Mouse (Mus musculus) intestine, embryonic 15.5 days (tissue): Measurements from ENCODE around the gene Spata2l. TPM values are rescaled to one million over a fixed set of nuclear protein-coding genes. Genes with fewer than 3 reads are reported as not detected.
"Not testable (repeated sequence)": the region's sequence is repeated elsewhere in the genome, so short reads cannot be mapped to it uniquely, and the experiment has no call there.

ENCODE experiments used
- ATAC-seq: fragments of 200-750 bp; cut with Nextera tagmentation; 2 replicates; pipeline ENCODE4 v1.8.0; 2017; ENCODE audit warnings: moderate TSS enrichment, moderate library complexity
- H3K27ac ChIP-seq: fragments of 300-500 bp; sonication (generic); 2 replicates; pipeline ENCODE4 v1.5.1; 2015; ENCODE audit warnings: mild to moderate bottlenecking, inconsistent platforms
- H3K27me3 ChIP-seq: fragments of 300-500 bp; sonication (generic); replicated peaks from 2 replicates; pipeline ENCODE4 v1.6.1; 2015; ENCODE audit warnings: inconsistent platforms
- H3K36me3 ChIP-seq: fragments of 300-500 bp; sonication (generic); 2 replicates; pipeline ENCODE4 v1.6.1; 2015; ENCODE audit warnings: inconsistent platforms
- H3K4me1 ChIP-seq: fragments of 300-500 bp; sonication (generic); replicated peaks from 2 replicates; pipeline ENCODE4 v1.6.1; 2015; ENCODE audit warnings: inconsistent platforms
- H3K4me2 ChIP-seq: fragments of 300-500 bp; sonication (generic); replicated peaks from 2 replicates; pipeline ENCODE4 v1.6.1; 2015; ENCODE audit warnings: mild to moderate bottlenecking, inconsistent platforms
- H3K4me3 ChIP-seq: fragments of 300-500 bp; sonication (generic); replicated peaks from 2 replicates; pipeline ENCODE4 v1.5.1; 2015; ENCODE audit warnings: inconsistent platforms
- H3K9ac ChIP-seq: fragments of 300-500 bp; sonication (generic); 2 replicates; pipeline ENCODE4 v1.6.1; 2015; ENCODE audit warnings: inconsistent platforms
- H3K9me3 ChIP-seq: fragments of 300-500 bp; sonication (generic); 2 replicates; pipeline ENCODE4 v1.6.1; 2016; ENCODE audit warnings: inconsistent platforms
- WGBS: fragments of 180-500 bp; shearing (Covaris S2); methylation state at CpG from one replicate; pipeline ENCODE4 v1.1.7; 2015; 5-methylcytosine and 5-hydroxymethylcytosine counted together
- polyA plus RNA-seq: library from polyadenylated mRNA; unstranded; fragments of >200 nt; fragmentation: Nextera tagmentation; extraction: Ambion mirVana; gene quantifications from 2 replicates; pipeline ENCODE4 v1.2.1, GENCODE M21; 2015

Gene Spata2l
- polyA plus RNA-seq, result 5.4 and 5.5 TPM in 2 replicates

DNA sequence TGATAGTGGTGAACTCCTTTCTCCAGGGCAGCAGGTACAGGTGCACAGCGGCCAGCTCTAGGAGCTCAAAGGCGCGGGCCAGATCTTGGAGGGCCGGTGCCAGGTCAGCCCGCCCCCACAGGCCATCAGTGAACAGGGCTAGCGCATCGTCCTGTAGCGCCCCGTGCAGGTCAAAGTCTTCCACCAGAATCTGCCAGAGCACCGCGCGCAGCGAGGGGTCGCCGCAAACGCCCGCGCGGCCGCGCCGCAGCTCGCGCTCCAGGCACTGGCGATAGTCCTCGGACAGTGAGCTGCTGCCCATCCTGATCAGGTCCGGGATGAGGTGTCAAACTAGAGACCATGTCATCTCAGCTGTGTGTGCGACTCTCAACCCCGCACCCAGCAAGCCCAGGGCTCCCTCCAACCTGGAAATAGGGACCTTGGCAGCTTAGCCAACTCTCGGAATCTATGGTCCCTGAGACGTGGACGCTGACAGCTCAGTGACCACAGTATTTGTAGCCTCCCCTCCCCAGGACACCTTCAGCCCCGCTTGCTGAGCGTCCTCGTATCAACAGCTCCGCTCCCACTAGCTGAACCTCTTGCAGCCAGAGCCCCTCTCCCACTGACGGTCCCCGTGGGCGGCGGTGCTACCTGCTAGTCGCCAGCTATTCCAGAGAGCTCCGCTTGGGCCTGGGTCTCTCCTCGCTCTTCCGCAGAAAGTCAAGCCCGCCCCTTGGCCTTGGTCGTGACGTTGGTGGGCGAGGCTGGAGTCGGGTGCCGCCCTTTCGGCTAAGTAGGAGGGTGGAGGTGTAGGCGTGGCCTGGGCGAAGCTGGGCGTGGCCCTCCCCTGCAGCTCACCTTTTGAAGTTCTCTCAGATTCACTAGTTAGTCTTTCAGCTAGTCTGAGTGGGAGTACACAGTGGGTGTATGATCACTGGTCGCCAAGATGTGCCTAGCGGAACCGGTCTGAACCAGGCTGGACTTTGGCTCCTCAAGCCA, at the start of gene Spata2l:
TSS of gene Spata2l (minus strand) at position 714 of the 978 bp plus-strand sequence.
- H3K4me2 ChIP-seq, result peak within 1 kb of the TSS; percentile 91
- peak within 1 kb of the TSS; percentile 52 for H3K4me3 ChIP-seq
- peak within 1 kb of the TSS; percentile 39 for H3K9ac ChIP-seq
- peaks cover 18% of the 10 kb centered on the region for H3K4me1 ChIP-seq
- no peaks in the 10 kb centered on the region for H3K9me3 ChIP-seq
- peaks cover 22% of the 10 kb centered on the region for H3K27me3 ChIP-seq
- peak; percentile 90 for ATAC-seq
- H3K36me3 ChIP-seq, result no peaks in the 10 kb centered on the region
- H3K27ac ChIP-seq, result no peak within 1 kb of the TSS
- under 1% methylated on average over 57 of the region's 57 CpGs for WGBS

DNA sequence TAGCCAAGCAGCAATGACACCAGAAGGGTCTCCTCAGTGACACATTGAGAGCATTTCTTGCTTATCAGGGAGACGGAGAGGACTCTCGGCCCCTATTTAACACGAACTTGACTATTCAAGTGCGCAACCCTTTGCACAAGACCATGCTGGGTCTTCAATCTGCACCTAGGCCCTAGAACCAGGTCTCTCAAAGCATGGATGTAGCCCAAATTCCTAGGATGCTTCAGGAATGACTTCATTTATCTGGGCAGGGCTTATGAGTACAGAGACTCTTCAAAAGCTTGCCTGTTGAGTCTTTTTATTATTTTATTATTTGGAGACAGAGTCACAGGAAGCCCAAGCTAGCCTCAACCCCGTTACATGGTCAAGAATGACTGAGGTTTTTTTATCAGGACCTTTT, 48.5 kb upstream of the Spata2l start:
- H3K9me3 ChIP-seq, result no peaks in the 10 kb centered on the region
- no peaks in the 10 kb centered on the region for H3K27me3 ChIP-seq
- H3K9ac ChIP-seq, result no peak overlapping the region
- ATAC-seq, result no peak
- H3K4me1 ChIP-seq, result no peaks in the 10 kb centered on the region
- WGBS, result 85% methylated on average over 5 of the region's 5 CpGs
- H3K4me3 ChIP-seq, result no peak overlapping the region
- H3K36me3 ChIP-seq, result no peaks in the 10 kb centered on the region
- H3K4me2 ChIP-seq, result no peak overlapping the region
- H3K27ac ChIP-seq, result no peak overlapping the region

DNA sequence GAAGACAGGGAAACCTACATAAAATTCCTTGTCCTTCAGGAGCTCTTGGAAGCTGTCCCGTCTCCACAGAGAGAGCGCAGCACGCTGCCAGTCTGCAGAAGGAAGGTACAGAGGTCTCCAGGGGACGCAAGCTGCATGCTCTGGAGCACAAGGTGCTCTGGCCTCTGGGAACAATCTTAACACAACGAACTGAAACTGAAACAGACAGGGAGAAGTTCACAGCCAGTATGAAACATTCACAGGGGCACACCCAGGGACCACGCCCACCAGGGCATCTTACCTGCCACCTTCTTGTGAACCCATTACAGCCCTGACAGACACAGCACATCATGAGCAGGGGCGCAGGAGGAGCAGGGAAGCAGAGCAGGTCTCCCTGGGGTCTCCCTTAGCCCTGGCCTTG, 48.0 kb upstream of the Spata2l start:
- 0 out of 2 replicates have a peak, but pooled peaks have one; percentile 25 for ATAC-seq
- H3K4me1 ChIP-seq, result no peaks in the 10 kb centered on the region
- no peaks in the 10 kb centered on the region for H3K9me3 ChIP-seq
- no peak overlapping the region for H3K4me2 ChIP-seq
- 80% methylated on average over 7 of the region's 7 CpGs for WGBS
- no peaks in the 10 kb centered on the region for H3K36me3 ChIP-seq
- H3K9ac ChIP-seq, result no peak overlapping the region
- no peaks in the 10 kb centered on the region for H3K27me3 ChIP-seq
- no peak overlapping the region for H3K4me3 ChIP-seq
- H3K27ac ChIP-seq, result no peak overlapping the region

DNA sequence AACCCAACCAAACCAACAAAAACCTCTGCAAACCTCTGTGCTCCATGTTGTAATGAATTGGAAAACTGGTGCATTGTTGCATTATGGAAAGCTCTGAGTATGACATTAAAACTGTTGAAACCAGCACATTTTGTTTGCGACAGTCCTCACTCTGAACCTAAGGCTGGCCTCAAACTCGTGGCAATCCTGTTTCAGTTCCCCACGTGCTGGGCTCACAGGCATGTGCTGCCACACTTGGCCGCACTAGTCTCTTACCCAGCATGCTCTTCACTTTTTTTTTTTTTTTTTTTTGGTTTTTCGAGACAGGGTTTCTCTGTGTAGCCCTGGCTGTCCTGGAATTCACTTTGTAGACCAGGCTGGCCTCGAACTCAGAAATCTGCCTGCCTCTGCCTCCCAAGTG, 47.0 kb upstream of the Spata2l start:
- H3K9ac ChIP-seq, H3K27me3 ChIP-seq, H3K4me3 ChIP-seq, H3K9me3 ChIP-seq, H3K4me2 ChIP-seq, ATAC-seq, H3K4me1 ChIP-seq, H3K27ac ChIP-seq, H3K36me3 ChIP-seq: not testable (repeated sequence)
- 94% methylated on average over 5 of the region's 6 CpGs for WGBS

DNA sequence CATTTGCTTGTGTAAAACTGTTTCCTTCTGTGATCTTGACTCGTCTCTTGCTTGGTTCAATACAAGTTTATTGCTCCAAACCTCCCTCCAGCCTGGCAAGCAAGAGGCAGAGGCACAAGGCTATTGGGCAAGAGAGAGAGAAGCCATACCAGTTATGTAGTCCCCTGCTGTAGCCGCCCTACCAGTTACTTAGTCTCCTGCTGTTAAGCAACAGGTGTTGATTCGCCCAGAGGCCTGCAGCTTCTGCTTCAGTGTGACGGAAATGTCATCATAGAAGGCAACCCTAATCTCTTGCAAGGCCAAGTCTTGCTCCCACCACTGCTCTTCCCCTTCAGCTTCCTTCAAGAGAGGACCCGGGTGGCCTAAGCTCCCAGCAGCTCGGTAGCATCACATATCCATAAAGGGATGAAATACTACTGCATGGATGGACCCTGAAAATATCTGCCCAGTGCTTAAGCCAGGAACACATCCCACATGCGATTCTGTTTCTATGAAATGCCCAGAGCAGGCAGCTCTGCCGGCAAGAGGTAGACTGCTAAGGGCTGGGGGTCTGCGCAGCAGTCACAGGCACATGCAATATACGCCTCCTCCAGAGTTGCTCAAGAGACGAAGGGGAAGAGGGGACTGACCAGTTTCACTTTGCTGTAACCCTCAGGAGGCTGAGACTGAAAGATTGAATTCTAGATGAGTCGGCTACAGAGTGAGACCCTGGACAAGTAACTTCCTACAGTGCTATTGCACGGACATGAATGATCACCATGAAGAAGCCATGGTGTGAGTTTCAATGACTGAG, 44.5 kb upstream of the Spata2l start:
- no peak overlapping the region for H3K27ac ChIP-seq
- WGBS, result 85% methylated on average over 13 of the region's 13 CpGs
- no peaks in the 10 kb centered on the region for H3K36me3 ChIP-seq

DNA sequence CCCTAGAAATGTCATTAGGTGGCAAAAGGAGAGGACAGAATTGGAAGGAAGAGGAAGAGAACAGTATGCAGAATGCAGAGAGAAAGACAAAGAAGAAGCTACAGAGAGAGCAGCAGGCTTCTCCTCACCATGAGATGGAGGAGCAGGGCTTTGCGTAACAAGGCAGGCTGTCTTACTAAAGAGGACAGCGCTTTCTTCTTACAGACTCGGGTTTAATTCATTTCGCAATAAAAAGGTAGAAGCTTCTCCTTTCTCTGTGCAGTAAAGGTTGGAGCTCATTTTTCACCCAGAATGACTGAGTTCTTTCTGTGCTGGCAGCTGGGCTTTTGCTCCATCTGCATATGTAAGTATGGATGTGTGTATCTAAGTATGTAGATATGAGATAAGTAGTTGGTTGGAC, 43.8 kb upstream of the Spata2l start:
- Histone ChIP-seq H3K9me3 (no peaks in the 10 kb centered on the region), H3K4me2 (no peak overlapping the region), H3K4me1 (no peaks in the 10 kb centered on the region), H3K9ac (no peak overlapping the region), H3K36me3 (no peaks in the 10 kb centered on the region), H3K27ac (no peak overlapping the region), H3K27me3 (no peaks in the 10 kb centered on the region), H3K4me3 (no peak overlapping the region)
- 92% methylated on average over 4 of the region's 4 CpGs for WGBS
- ATAC-seq, result no peak

More for the DNA sequence above, 44.5 kb upstream of the Spata2l start:
- no peaks in the 10 kb centered on the region for H3K27me3 ChIP-seq
- H3K4me3 ChIP-seq, result no peak overlapping the region
- H3K4me2 ChIP-seq, result no peak overlapping the region
- no peak for ATAC-seq
- no peak overlapping the region for H3K9ac ChIP-seq
- H3K4me1 ChIP-seq, result no peaks in the 10 kb centered on the region
- H3K9me3 ChIP-seq, result no peaks in the 10 kb centered on the region

DNA sequence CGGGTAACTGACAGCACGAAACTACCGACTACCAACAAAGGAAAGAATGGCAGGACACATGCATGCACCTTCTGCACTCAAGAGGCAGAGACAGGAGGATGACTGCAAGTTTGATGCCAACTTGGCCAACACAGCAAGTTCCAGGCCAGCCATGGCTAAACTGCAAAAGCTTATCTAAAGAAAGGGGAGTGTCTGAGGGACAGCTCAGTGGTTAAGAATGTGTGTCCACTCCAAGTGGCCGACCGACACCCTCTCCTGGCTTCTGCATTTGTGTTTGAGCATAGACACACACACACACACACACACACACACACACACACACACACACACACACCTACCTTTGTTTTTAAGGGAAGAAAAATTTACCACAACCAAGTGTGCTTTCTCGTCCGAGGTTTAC, 42.4 kb upstream of the Spata2l start:
- H3K9me3 ChIP-seq, result no peaks in the 10 kb centered on the region
- no peaks in the 10 kb centered on the region for H3K4me1 ChIP-seq
- 56% methylated on average over 7 of the region's 7 CpGs for WGBS
- H3K27me3 ChIP-seq, result no peaks in the 10 kb centered on the region
- no peak overlapping the region for H3K9ac ChIP-seq
- H3K4me2 ChIP-seq, result no peak overlapping the region
- no peak for ATAC-seq
- no peak overlapping the region for H3K27ac ChIP-seq
- no peak overlapping the region for H3K4me3 ChIP-seq
- H3K36me3 ChIP-seq, result no peaks in the 10 kb centered on the region

DNA sequence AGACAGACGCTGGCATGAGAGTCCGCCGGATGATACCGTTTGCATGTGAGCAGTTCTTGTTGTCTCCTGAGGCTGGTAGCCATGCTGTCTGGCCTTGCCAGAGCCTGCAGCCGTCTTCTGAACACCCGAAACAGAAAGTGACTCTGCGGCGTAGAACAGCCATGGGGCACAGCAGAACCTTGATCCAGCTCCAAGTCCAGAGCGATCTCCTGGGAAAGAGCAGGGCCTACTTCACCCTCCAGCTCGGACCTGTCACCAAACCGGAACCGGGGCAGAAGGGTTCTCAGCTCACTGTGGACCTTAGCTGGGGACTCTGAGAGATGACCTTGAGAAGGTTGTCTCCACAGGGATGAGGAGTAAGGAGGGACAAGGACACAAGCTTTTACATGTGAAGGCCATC, 39.1 kb upstream of the Spata2l start:
- H3K4me2 ChIP-seq, result no peak overlapping the region
- peaks cover 3% of the 10 kb centered on the region; the same call in 1 of the 2 replicates for H3K36me3 ChIP-seq
- ATAC-seq, result no peak
- no peaks in the 10 kb centered on the region for H3K9me3 ChIP-seq
- H3K4me3 ChIP-seq, result no peak overlapping the region
- no peaks in the 10 kb centered on the region for H3K4me1 ChIP-seq
- 94% methylated on average over 12 of the region's 12 CpGs for WGBS
- no peak overlapping the region for H3K9ac ChIP-seq
- H3K27me3 ChIP-seq, result no peaks in the 10 kb centered on the region
- no peak overlapping the region for H3K27ac ChIP-seq

DNA sequence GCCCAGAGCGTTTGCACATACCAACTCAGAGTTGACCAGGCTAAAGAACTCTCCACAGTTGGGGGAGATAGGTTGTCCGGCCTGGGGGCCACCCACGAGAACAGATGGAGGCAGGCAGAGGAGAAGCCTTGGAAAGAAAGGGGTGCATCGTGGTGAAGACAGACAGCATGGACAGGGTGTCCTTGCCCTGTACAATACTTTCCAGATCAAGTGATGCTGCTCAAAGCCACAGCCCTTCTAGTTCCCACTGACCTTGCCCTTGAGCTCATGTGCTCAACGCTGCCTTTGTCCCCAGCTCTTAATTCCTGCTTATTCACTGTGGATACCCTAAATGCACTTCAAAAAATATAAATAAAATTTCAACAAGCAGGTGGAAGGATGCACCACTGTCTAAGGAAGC, 38.4 kb upstream of the Spata2l start:
- no peak overlapping the region for H3K9ac ChIP-seq
- ATAC-seq, result no peak
- H3K4me1 ChIP-seq, result no peaks in the 10 kb centered on the region
- 85% methylated on average over 5 of the region's 5 CpGs for WGBS
- H3K27me3 ChIP-seq, result no peaks in the 10 kb centered on the region
- H3K36me3 ChIP-seq, result peaks cover 3% of the 10 kb centered on the region; the same call in 1 of the 2 replicates
- H3K4me2 ChIP-seq, result no peak overlapping the region
- H3K27ac ChIP-seq, result no peak overlapping the region
- no peaks in the 10 kb centered on the region for H3K9me3 ChIP-seq
- no peak overlapping the region for H3K4me3 ChIP-seq

DNA sequence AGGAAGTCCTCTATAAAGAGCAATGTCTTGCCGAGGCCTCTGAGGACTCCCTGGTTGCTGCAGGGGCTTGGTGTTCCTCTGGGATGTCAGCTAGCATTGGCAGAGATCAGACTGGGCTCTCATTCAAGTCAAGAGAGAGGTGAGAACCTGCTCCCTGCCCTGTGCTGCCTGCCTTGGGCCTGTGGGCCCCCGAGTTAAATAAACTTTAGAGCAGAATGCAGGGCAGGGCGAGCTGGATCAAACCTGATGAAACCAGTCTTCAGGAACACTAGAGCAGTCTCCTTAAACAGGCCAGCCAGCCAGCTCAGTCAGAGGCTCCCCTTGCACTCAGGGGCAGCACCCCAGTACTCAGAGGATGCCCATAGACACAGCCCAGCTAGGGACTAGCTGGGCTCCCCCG, 35.9 kb upstream of the Spata2l start:
- H3K4me3 ChIP-seq, result no peak overlapping the region
- H3K27ac ChIP-seq, result no peak overlapping the region
- H3K36me3 ChIP-seq, result peaks cover 24% of the 10 kb centered on the region
- no peak overlapping the region for H3K4me2 ChIP-seq
- no peak overlapping the region for H3K9ac ChIP-seq
- ATAC-seq, result 0 out of 2 replicates have a peak, but pooled peaks have one; percentile 36
- H3K4me1 ChIP-seq, result no peaks in the 10 kb centered on the region
- H3K9me3 ChIP-seq, result no peaks in the 10 kb centered on the region
- WGBS, result 57% methylated on average over 4 of the region's 4 CpGs
- no peaks in the 10 kb centered on the region for H3K27me3 ChIP-seq

DNA sequence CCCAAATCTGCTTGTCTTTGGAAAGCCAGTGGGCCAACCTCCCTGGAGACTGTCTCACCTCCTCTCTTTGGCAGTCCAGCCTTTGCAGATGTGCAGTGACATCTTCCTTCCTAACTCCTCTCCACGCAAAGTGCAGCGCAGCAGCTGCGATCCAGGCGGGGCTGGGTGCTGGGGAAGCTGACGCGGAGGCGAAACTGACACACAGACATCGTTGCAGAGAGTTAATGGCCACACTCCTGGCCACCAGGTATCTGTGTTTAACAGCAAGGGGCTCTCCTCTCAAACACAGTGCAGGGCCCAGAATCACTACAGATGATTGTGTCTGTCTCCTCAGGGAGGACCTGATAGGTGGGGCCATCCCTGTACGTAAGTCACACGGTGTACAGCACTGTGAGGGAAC, 35.1 kb upstream of the Spata2l start:
- Histone ChIP-seq H3K36me3 (peaks cover 31% of the 10 kb centered on the region), H3K27me3 (no peaks in the 10 kb centered on the region), H3K4me1 (no peaks in the 10 kb centered on the region), H3K27ac (no peak overlapping the region), H3K9me3 (no peaks in the 10 kb centered on the region), H3K9ac (no peak overlapping the region), H3K4me3 (no peak overlapping the region), H3K4me2 (no peak overlapping the region)
- WGBS, result 86% methylated on average over 10 of the region's 10 CpGs
- ATAC-seq, result no peak

DNA sequence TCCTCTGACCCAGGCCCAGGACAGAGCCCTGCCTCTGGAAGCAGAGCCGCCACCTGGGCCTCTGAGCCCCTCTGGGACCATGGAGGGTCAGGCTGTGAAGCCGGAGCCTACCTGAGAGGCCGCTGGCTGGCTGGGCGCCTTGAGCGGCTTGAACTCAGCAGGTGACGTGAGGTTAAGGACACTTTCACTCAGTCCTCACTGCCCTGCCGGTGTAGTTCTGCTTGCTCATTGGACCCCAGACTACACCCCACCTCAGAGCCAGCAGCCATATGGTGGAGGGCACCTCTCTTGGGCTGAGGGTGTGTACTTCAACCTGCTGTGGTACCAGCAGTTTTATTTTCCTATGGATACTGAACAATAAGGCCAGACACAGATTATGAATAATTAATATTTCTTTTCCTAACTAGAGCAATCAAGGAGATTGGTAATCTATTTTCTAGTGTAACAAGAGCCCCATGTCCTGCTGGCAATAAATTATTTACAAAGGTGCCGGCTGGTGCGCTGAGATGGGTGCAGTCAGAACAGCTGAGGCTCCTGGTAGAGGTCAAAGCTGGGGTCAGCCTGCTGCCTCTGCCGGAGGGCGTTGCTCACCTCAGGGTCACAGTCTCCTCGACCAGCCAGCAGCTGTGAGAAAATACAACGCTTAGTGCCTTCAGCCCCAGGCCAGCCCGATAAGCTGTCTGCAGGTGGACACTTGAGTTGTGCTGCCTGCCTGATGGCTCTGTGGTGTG, 32.1 kb upstream of the Spata2l start:
- H3K4me3 ChIP-seq, result no peak overlapping the region
- WGBS, result 67% methylated on average over 14 of the region's 14 CpGs
- no peak overlapping the region for H3K27ac ChIP-seq

More for the DNA sequence above, 32.1 kb upstream of the Spata2l start:
- no peak overlapping the region for H3K4me2 ChIP-seq
- no peaks in the 10 kb centered on the region for H3K9me3 ChIP-seq
- no peaks in the 10 kb centered on the region for H3K4me1 ChIP-seq
- peaks cover 40% of the 10 kb centered on the region for H3K36me3 ChIP-seq
- no peak for ATAC-seq
- no peaks in the 10 kb centered on the region for H3K27me3 ChIP-seq
- H3K9ac ChIP-seq, result no peak overlapping the region
